Mouse (Mus musculus) CH12.LX (cell line): ENCODE measurements around the gene Pkn1. TPM values are rescaled to one million over a fixed set of nuclear protein-coding genes. Genes with fewer than 3 reads are reported as not detected.
A peak's percentile ranks its signal among the peaks of the same experiment; 100 is the strongest.

Experiments used
- DNase-seq: peaks from one replicate; pipeline ENCODE4 v3.0.0-alpha.2; 2013; ENCODE audit errors: extremely low read depth
- H3K27ac ChIP-seq: 2 replicates; pipeline ENCODE4 v1.5.1; 2012; ENCODE audit warnings: low read depth, mild to moderate bottlenecking, control low read depth, moderate library complexity; ENCODE audit not compliant: insufficient read depth
- H3K27me3 ChIP-seq: replicated peaks from 2 replicates; pipeline ENCODE3; 2012; ENCODE audit warnings: inconsistent platforms
- H3K36me3 ChIP-seq, 2 experiments: replicated peaks in 1 of 2; 2 replicates each; pipeline versions ENCODE3 to v1.6.1; 2012; ENCODE audit warnings: inconsistent platforms in 1 of 2, low read length in 1 of 2, mild to moderate bottlenecking in 1 of 2, mixed read lengths in 1 of 2, moderate library complexity in 1 of 2; ENCODE audit not compliant: control insufficient read depth in 1 of 2, insufficient read depth in 1 of 2
- H3K4me1 ChIP-seq, 2 experiments: 2 replicates each; pipeline ENCODE4 v1.6.1; 2012; ENCODE audit warnings: inconsistent platforms in 1 of 2, moderate library complexity in 1 of 2; ENCODE audit not compliant: insufficient read depth in 2 of 2, control insufficient read depth in 1 of 2
- H3K4me2 ChIP-seq: 2 replicates; pipeline ENCODE4 v1.6.1; 2012; ENCODE audit warnings: low read depth, mild to moderate bottlenecking, control low read depth; ENCODE audit not compliant: poor library complexity, insufficient read depth, severe bottlenecking
- H3K4me3 ChIP-seq, 3 experiments: fragments of 150-350 bp in 1 of 3; sonication (generic) in 1 of 3; replicated peaks in 1 of 3; 2 replicates each; pipeline versions ENCODE3 to v1.5.1; 2011 to 2012; ENCODE audit warnings: low read depth in 2 of 3, low read length in 2 of 3, mild to moderate bottlenecking in 2 of 3, moderate library complexity in 2 of 3, control low read depth in 1 of 3, improper control_type of control experiment in 1 of 3, inconsistent platforms in 1 of 3, mixed read lengths in 1 of 3; ENCODE audit not compliant: poor library complexity in 1 of 3
- H3K79me2 ChIP-seq: replicated peaks from 2 replicates; pipeline ENCODE4 v1.6.1; 2012; ENCODE audit warnings: mild to moderate bottlenecking, moderate library complexity; ENCODE audit not compliant: control insufficient read depth, poor library complexity, insufficient read depth, severe bottlenecking; ENCODE audit errors: extremely low read depth
- H3K9ac ChIP-seq: 2 replicates; pipeline ENCODE4 v1.6.1; 2012; ENCODE audit warnings: low read depth, mild to moderate bottlenecking, control low read depth, moderate library complexity; ENCODE audit not compliant: insufficient read depth
- H3K9me3 ChIP-seq: replicated peaks from 2 replicates; pipeline ENCODE3; 2012; ENCODE audit warnings: low read length, inconsistent platforms, mixed read lengths
- BHLHE40 ChIP-seq: IDR thresholded peaks from 2 replicates; pipeline ENCODE4 v1.6.1; 2011; ENCODE audit warnings: mild to moderate bottlenecking, low read depth, low read length, improper control_type of control experiment
- CTCF ChIP-seq, 2 experiments: IDR thresholded peaks in 1 of 2; conservative IDR thresholded peaks in 1 of 2; 2 replicates each; pipeline ENCODE4 v1.5.1; 2011 to 2012; ENCODE audit warnings: low read depth in 2 of 2, low read length in 2 of 2, improper control_type of control experiment in 1 of 2, inconsistent platforms in 1 of 2, mild to moderate bottlenecking in 1 of 2, moderate library complexity in 1 of 2
- ETS1 ChIP-seq: conservative IDR thresholded peaks from 2 replicates; pipeline ENCODE4 v1.6.1; 2012; ENCODE audit warnings: low read depth, mild to moderate bottlenecking, inconsistent platforms, low read length, improper control_type of control experiment, moderate library complexity
- GABPA ChIP-seq: IDR thresholded peaks from 2 replicates; pipeline ENCODE4 v1.6.1; 2012; ENCODE audit warnings: low read depth, low read length, improper control_type of control experiment, inconsistent platforms; ENCODE audit not compliant: insufficient replicate concordance
- KAT2A ChIP-seq: IDR thresholded peaks from 2 replicates; pipeline ENCODE4 v1.6.1; 2012; ENCODE audit warnings: low read length, improper control_type of control experiment, inconsistent platforms; ENCODE audit not compliant: insufficient replicate concordance
- NRF1 ChIP-seq: IDR thresholded peaks from 2 replicates; pipeline ENCODE4 v1.6.1; 2014; ENCODE audit warnings: low read depth, mild to moderate bottlenecking, inconsistent platforms, low read length, improper control_type of control experiment, moderate library complexity
- SMC3 ChIP-seq: IDR thresholded peaks from 2 replicates; pipeline ENCODE4 v1.6.1; 2011; ENCODE audit warnings: low read depth, low read length, improper control_type of control experiment
- UBTF ChIP-seq: IDR thresholded peaks from 2 replicates; pipeline ENCODE4 v1.6.1; 2012; ENCODE audit warnings: low read depth, mild to moderate bottlenecking, inconsistent platforms, low read length, improper control_type of control experiment, moderate library complexity
- ZC3H11A ChIP-seq: IDR thresholded peaks from 2 replicates; pipeline ENCODE4 v1.6.1; 2012; ENCODE audit warnings: low read depth, mild to moderate bottlenecking, inconsistent platforms, low read length, improper control_type of control experiment
- dilution Hi-C: fragments of 300-500 bp; cut with MboI; formaldehyde crosslinking; loops from 2 replicates; pipeline ENCODE4 v1.14.3; 2020; ENCODE audit warnings: low sequenced_read_pairs; ENCODE audit not compliant: extremely low pct_unique_long_range_greater_than_20kb, extremely low pct_ligation_motif_present
- in situ Hi-C: fragments of 300-500 bp; cut with MboI; formaldehyde crosslinking; loops from 3 replicates; pipeline ENCODE4 v1.14.3; 2019; ENCODE audit warnings: low sequenced_read_pairs, low pct_ligation_motif_present, low pct_unique_long_range_greater_than_20kb, mixed read lengths
- polyA plus RNA-seq: library from polyadenylated mRNA; unstranded; fragments of >175 nt; gene quantifications from 2 replicates; pipeline ENCODE4 v1.2.1, GENCODE M21; 2012; ENCODE audit warnings: low read depth; ENCODE audit not compliant: insufficient read length
- total RNA-seq, 2 experiments: library from RNA; depleted of rRNA; stranded (reverse); fragments of 300-350 nt in 1 of 2; fragments of >200 nt in 1 of 2; gene quantifications; 2 replicates each; pipeline ENCODE4 v1.2.3; 2012 to 2014

Pkn1 gene
- total and polyA plus RNA-seq, 3 experiments = 33.5 to 58.8 (median 47.8) TPM

DNA sequence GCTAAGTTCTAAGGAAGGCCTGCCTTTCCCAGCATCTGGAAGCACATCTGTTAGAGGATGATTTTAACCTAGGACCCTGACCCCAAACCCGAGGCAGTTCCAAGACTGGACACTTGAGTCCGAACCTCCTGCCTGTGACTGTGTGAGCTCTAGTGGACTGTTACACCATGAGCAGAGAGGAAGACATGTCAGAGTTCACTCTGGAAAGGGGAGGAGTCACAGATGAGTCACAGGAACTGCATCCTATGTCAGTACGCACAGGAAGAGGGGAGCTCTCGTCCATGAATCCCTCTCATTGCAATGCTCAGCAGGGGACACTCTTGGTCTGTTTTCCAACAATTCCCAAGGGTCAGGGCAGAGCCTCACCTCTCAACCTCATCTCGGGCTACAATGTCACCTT is 26.0 kb downstream of the Pkn1 start:
- DNase-seq = no peak
- H3K36me3 ChIP-seq = peaks cover 80 to 98% of the 10 kb centered on the region in 2 experiments
- H3K27ac ChIP-seq = no peak overlapping the region
- peaks cover 11% of the 10 kb centered on the region for H3K9me3 ChIP-seq
- no peak overlapping the region for H3K4me2 ChIP-seq
- dilution Hi-C loops (no loop called here), in situ Hi-C loops (no loop called here)
- TF ChIP-seq BHLHE40 (no peak), SMC3 (no peak), ZC3H11A (no peak), KAT2A (no peak)
- no peak overlapping the region for H3K9ac ChIP-seq
- no peaks in the 10 kb centered on the region for H3K79me2 ChIP-seq
- H3K4me3 ChIP-seq = no peak overlapping the region
- no peaks in the 10 kb centered on the region for H3K27me3 ChIP-seq
- no peaks in the 10 kb centered on the region for H3K4me1 ChIP-seq

DNA sequence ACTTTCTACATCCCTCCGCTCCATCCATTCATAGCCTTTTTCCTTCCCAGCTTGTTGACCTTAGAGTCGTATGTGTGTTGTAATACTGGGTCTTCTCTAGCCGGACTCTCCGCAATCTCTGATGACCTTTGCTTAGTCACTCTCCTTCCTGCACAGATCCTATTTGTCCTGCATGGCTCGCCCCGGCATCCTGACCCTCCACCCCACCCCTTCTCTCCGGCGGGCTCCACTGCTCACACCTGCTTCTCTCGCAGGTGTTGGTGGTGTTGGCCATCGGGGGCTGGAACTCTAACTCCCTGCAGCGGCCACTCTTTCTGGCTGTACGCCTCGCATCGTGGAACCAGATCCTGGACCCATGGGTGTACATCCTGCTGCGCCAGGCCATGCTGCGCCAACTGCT is 30.0 kb downstream of the Pkn1 start:
- no peaks in the 10 kb centered on the region for H3K4me1 ChIP-seq
- H3K27ac ChIP-seq = no peak overlapping the region
- dilution Hi-C loops (no loop called here), in situ Hi-C loops (no loop called here)
- no peak for TF ChIP-seq NRF1
- TF ChIP-seq GABPA = no peak
- TF ChIP-seq CTCF (conservative IDR thresholded peaks at IDR 0.05 in 1 of 2, IDR thresholded peaks at IDR 0.05 in 1 of 2; ENCODE audit: low read depth in 2 of 2, low read length in 2 of 2) = no peak
- TF ChIP-seq ETS1 = no peak
- H3K4me3 ChIP-seq = no peak overlapping the region
- no peak overlapping the region for H3K9ac ChIP-seq
- no peak for DNase-seq
- H3K36me3 ChIP-seq = peaks cover 61 to 82% of the 10 kb centered on the region in 2 experiments
- H3K4me2 ChIP-seq = no peak overlapping the region
- H3K79me2 ChIP-seq = no peaks in the 10 kb centered on the region
- H3K9me3 ChIP-seq = peaks cover 11% of the 10 kb centered on the region
- no peaks in the 10 kb centered on the region for H3K27me3 ChIP-seq

DNA sequence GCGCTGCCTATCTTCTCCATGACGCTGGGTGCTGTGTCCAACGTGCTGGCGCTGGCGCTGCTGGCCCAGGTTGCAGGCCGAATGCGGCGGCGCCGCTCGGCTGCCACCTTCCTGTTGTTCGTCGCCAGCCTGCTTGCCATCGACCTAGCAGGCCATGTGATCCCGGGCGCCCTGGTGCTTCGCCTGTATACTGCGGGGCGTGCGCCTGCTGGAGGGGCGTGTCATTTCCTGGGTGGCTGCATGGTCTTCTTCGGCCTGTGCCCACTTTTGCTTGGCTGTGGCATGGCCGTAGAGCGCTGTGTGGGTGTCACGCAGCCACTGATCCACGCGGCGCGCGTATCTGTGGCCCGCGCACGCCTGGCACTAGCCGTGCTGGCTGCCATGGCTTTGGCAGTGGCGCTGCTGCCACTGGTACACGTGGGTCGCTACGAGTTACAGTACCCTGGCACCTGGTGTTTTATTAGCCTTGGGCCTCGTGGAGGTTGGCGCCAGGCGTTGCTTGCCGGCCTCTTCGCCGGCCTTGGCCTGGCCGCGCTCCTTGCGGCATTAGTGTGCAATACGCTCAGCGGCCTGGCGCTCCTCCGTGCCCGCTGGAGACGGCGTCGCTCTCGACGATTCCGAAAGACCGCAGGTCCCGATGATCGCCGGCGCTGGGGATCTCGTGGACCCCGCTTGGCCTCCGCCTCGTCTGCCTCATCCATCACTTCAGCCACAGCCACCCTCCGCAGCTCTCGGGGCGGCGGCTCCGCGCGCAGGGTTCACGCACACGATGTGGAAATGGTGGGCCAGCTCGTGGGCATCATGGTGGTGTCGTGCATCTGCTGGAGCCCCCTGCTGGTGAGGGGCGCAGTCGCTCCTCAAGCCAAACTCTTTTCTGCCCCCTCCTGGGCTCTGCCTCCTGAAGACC is 30.7 kb downstream of the Pkn1 start:
- no peak overlapping the region for H3K4me2 ChIP-seq
- peaks cover 55 to 80% of the 10 kb centered on the region in 2 experiments for H3K36me3 ChIP-seq
- no peak overlapping the region for H3K9ac ChIP-seq
- no peaks in the 10 kb centered on the region for H3K27me3 ChIP-seq
- H3K79me2 ChIP-seq = no peaks in the 10 kb centered on the region
- no peak overlapping the region for H3K27ac ChIP-seq
- TF ChIP-seq UBTF (no peak), CTCF (conservative IDR thresholded peaks at IDR 0.05 in 1 of 2, IDR thresholded peaks at IDR 0.05 in 1 of 2; ENCODE audit: low read depth in 2 of 2, low read length in 2 of 2) (peak in 1 of 2 experiments; percentile 57; a peak in 2 of 4 replicates)
- dilution Hi-C loops = no loop called here
- H3K9me3 ChIP-seq = peaks cover 11% of the 10 kb centered on the region
- no peak overlapping the region for H3K4me3 ChIP-seq
- no peak for DNase-seq
- no peaks in the 10 kb centered on the region for H3K4me1 ChIP-seq
- in situ Hi-C loops = no loop called here
